Mouse (Mus musculus) lung, postnatal 0 days (tissue): ENCODE data around the gene Dlk1.

Experiments used
- CTCF ChIP-seq: IDR thresholded peaks from 2 replicates; pipeline ENCODE4 v1.5.1; 2016; ENCODE audit warnings: antibody characterized with exemption, mild to moderate bottlenecking
- EP300 ChIP-seq: IDR thresholded peaks from 2 replicates; pipeline ENCODE4 v1.6.1; 2016; ENCODE audit warnings: antibody characterized with exemption, mild to moderate bottlenecking, control low read depth

- TF ChIP-seq CTCF: no peak
- TF ChIP-seq EP300: no peak
Observed at GRCm38 (mm10) chr12:109510247-109510646, 57.6 kb downstream of the Dlk1 start.
